Mouse (Mus musculus) stomach, embryonic 15.5 days (tissue): Measurements from ENCODE around the gene Ebf1. TPM values are rescaled to one million over a fixed set of nuclear protein-coding genes. Genes with fewer than 3 reads are reported as not detected.

Experiments used
- ATAC-seq: fragments of 200-750 bp; cut with Nextera tagmentation; 2 replicates; pipeline ENCODE4 v1.8.0; 2017; ENCODE audit warnings: low read depth, moderate number of reproducible peaks, moderate TSS enrichment; ENCODE audit not compliant: insufficient read depth, low FRiP score
- H3K27ac ChIP-seq: fragments of 300-500 bp; sonication (generic); 2 replicates; pipeline ENCODE4 v1.5.1; 2015; ENCODE audit warnings: mild to moderate bottlenecking, inconsistent platforms
- H3K27me3 ChIP-seq: fragments of 300-500 bp; sonication (generic); replicated peaks from 2 replicates; pipeline ENCODE4 v1.6.1; 2015; ENCODE audit warnings: inconsistent platforms
- H3K36me3 ChIP-seq: fragments of 300-500 bp; sonication (generic); 2 replicates; pipeline ENCODE4 v1.6.1; 2015; ENCODE audit warnings: inconsistent platforms
- H3K4me1 ChIP-seq: fragments of 300-500 bp; sonication (generic); 2 replicates; pipeline ENCODE4 v1.6.1; 2015; ENCODE audit warnings: inconsistent platforms
- H3K4me2 ChIP-seq: fragments of 300-500 bp; sonication (generic); 2 replicates; pipeline ENCODE4 v1.6.1; 2015; ENCODE audit warnings: mild to moderate bottlenecking, inconsistent platforms
- H3K4me3 ChIP-seq: fragments of 300-500 bp; sonication (generic); replicated peaks from 2 replicates; pipeline ENCODE4 v1.5.1; 2015; ENCODE audit warnings: inconsistent platforms
- H3K9ac ChIP-seq: fragments of 300-500 bp; sonication (generic); 2 replicates; pipeline ENCODE4 v1.6.1; 2015; ENCODE audit warnings: inconsistent platforms
- H3K9me3 ChIP-seq: fragments of 300-500 bp; sonication (generic); 2 replicates; pipeline ENCODE4 v1.6.1; 2016; ENCODE audit warnings: inconsistent platforms
- WGBS: fragments of 180-500 bp; shearing (Covaris S2); methylation state at CpG from one replicate; pipeline ENCODE4 v1.1.7; 2015; 5-methylcytosine and 5-hydroxymethylcytosine counted together
- polyA plus RNA-seq: library from polyadenylated mRNA; unstranded; fragments of >200 nt; fragmentation: Nextera tagmentation; extraction: Ambion mirVana; gene quantifications from 2 replicates; pipeline ENCODE4 v1.2.1, GENCODE M21; 2015

Ebf1 gene
- polyA plus RNA-seq, 1 experiment from 2014 or later = 12.2 TPM

DNA sequence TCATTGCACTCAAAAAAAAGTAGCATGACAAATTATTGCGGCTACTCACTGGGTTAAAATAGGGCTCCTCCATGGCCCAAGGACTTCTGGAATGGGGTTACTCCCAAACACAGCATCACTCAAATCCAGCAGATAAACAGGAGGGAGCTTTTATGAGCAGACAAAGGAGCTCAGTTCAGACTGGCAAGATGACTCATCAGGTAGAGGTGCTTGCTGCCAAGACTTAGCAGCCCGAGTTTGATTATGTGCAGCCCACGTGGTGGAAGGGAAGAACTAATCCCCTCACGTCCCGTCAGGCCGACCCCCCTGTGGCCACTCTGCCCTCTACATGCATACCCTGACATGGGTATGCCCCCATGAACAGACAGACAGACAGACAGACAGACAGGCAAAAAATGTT, 285.0 kb downstream of the Ebf1 start:
- Histone ChIP-seq H3K27me3 (no peaks in the 10 kb centered on the region), H3K9me3 (no peaks in the 10 kb centered on the region), H3K4me3 (no peak overlapping the region), H3K27ac (no peak overlapping the region), H3K9ac (no peak overlapping the region), H3K4me2 (no peak overlapping the region), H3K4me1 (no peaks in the 10 kb centered on the region), H3K36me3 (no peaks in the 10 kb centered on the region)
- no peak; the same call in 1 of the 2 replicates for ATAC-seq
- 35% methylated on average over 6 of the region's 6 CpGs for WGBS

DNA sequence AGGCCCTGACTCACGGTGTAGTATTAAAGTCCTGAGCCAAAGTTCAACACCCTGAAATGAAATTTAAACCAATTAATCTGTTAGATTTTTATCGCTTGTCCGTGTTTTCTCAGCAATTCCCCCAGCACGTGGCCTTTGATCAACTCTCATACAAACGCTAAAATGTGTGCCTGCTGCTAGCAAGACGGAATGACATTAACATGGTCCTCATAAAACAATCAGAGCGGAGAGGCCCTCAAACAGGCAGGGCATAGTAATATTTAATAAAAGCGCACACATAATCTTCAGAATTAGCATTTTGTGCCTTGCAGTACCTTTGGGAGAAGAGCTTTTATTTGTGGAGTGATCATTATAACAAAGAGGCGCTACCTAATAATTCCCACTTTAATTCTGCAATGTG, 287.0 kb downstream of the Ebf1 start:
- no peak overlapping the region for H3K27ac ChIP-seq
- WGBS = 65% methylated on average over 9 of the region's 9 CpGs

DNA sequence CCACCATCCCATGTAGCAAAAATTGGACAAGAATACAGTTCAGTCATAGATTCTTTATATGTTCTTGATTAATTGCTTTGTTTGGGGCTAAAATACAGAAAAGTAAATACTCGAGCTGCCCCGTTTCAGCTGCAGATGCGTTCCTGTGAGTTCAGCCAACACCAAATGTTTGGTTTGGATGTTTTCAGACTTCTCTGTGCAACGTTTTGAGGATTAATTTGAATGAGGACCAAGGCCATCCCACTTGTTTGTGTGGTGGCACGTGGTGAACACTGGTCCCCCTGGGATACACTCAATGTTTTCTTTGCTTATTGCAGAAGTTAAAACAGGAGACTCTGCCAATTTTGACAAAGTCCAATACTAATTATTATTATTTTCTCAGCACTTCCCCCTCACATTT, 289.3 kb downstream of the Ebf1 start:
- H3K36me3 ChIP-seq = no peaks in the 10 kb centered on the region
- no peak overlapping the region for H3K9ac ChIP-seq
- no peak overlapping the region for H3K4me2 ChIP-seq
- no peak for ATAC-seq
- H3K9me3 ChIP-seq = no peaks in the 10 kb centered on the region
- WGBS = 40% methylated on average over 5 of the region's 5 CpGs
- H3K27me3 ChIP-seq = no peaks in the 10 kb centered on the region
- H3K4me1 ChIP-seq = no peaks in the 10 kb centered on the region
- no peak overlapping the region for H3K4me3 ChIP-seq
- H3K27ac ChIP-seq = no peak overlapping the region

More for the DNA sequence above, 287.0 kb downstream of the Ebf1 start:
- no peak overlapping the region for H3K4me2 ChIP-seq
- no peaks in the 10 kb centered on the region for H3K36me3 ChIP-seq
- ATAC-seq = no peak
- H3K4me1 ChIP-seq = no peaks in the 10 kb centered on the region
- H3K27me3 ChIP-seq = no peaks in the 10 kb centered on the region
- no peak overlapping the region for H3K4me3 ChIP-seq
- H3K9ac ChIP-seq = no peak overlapping the region
- no peaks in the 10 kb centered on the region for H3K9me3 ChIP-seq

DNA sequence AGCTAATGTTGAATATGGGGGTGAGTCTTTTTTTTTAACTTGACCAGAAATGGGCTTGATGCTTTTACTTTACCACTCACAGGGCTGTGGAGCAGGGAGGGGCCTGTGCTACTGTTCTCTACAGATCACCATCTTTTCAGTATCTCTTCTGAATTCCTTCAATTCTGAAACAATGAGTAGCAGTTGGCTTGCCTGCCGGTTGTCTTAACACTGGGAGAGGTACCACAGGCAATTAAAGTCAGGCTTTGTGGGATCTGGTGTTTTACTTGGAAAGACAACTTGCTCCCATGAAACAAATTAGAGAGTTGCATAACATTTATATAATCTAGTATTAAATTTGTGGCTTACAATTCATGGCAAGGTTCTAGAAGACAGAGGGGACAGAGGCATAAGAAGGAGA, 294.6 kb downstream of the Ebf1 start:
- no peak for ATAC-seq
- no peaks in the 10 kb centered on the region for H3K36me3 ChIP-seq
- no peak overlapping the region for H3K4me2 ChIP-seq
- no peaks in the 10 kb centered on the region for H3K9me3 ChIP-seq
- H3K4me1 ChIP-seq = no peaks in the 10 kb centered on the region
- H3K9ac ChIP-seq = no peak overlapping the region
- 66% methylated on average over 1 of the region's 1 CpGs for WGBS
- H3K27ac ChIP-seq = no peak overlapping the region
- H3K4me3 ChIP-seq = no peak overlapping the region
- H3K27me3 ChIP-seq = no peaks in the 10 kb centered on the region

DNA sequence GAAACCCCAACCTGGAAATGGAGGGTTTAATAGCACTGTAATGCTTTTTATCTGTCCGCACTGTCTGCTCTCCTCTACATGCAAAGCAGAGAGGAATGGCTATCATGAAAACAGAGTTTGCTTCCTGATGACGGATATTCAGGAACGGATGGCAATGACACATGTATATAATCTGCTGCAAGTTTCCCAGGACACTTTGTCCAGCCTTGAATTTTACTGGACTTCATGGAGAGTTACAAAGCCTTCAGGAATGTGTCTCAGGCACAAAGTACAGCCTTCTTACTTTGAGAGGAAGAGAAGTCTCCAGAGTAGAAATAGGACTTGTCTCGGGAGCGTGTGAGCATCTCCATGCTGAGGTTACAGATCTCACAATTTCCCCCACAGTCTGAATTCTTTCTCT, 296.7 kb downstream of the Ebf1 start:
- no peaks in the 10 kb centered on the region for H3K36me3 ChIP-seq
- H3K4me2 ChIP-seq = no peak overlapping the region
- no peaks in the 10 kb centered on the region for H3K9me3 ChIP-seq
- H3K27ac ChIP-seq = no peak overlapping the region
- no peak overlapping the region for H3K4me3 ChIP-seq
- H3K9ac ChIP-seq = no peak overlapping the region
- H3K4me1 ChIP-seq = no peaks in the 10 kb centered on the region
- H3K27me3 ChIP-seq = no peaks in the 10 kb centered on the region
- no peak for ATAC-seq
- 68% methylated on average over 5 of the region's 5 CpGs for WGBS

DNA sequence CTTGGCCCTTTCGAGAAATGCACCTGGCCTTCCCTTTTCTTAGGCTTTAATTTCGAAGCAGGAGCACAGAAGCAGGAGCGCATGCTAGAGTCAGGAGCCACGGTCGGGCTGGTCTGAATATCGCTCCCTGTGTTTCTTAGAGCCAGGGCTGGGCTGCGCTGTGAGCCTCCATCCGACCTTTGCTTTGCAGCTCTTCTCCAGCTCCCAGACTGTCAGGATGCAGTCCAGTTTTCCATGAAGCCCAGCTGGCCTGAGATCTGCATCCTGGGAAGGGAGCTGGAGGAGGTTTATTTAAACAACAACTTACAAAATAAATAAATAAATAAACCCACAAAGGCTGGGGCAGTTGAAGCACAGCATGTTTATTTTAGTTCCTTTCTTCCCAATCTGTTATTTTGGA, 299.9 kb downstream of the Ebf1 start:
- H3K4me1 ChIP-seq = no peaks in the 10 kb centered on the region
- no peak overlapping the region for H3K27ac ChIP-seq
- no peaks in the 10 kb centered on the region for H3K9me3 ChIP-seq
- no peak overlapping the region for H3K4me3 ChIP-seq
- 55% methylated on average over 8 of the region's 8 CpGs for WGBS
- no peak for ATAC-seq
- no peak overlapping the region for H3K9ac ChIP-seq
- no peaks in the 10 kb centered on the region for H3K27me3 ChIP-seq
- no peaks in the 10 kb centered on the region for H3K36me3 ChIP-seq
- no peak overlapping the region for H3K4me2 ChIP-seq

DNA sequence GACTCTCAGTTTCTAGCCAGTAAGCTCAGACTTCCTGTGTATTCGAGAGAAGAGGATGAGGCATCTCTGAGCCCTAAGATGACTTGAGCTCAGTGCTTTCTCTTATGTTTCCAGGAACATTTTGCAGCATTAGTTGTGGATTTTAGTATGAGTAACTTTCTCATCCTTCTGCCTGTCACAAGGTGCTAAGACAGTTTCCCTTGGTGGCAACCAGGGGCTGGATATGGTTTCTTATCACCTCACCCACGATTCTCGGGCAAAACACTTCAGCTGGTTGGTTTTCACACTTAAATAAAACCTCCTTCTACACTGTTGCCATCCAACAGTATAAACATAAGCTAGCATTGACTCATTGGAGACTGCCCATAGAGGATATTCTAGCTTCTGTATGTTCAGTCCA, 306.0 kb downstream of the Ebf1 start:
- ATAC-seq = no peak
- 64% methylated on average over 3 of the region's 3 CpGs for WGBS
- H3K4me1 ChIP-seq = no peaks in the 10 kb centered on the region
- H3K36me3 ChIP-seq = no peaks in the 10 kb centered on the region
- no peak overlapping the region for H3K4me3 ChIP-seq
- H3K27me3 ChIP-seq = no peaks in the 10 kb centered on the region
- no peak overlapping the region for H3K27ac ChIP-seq
- H3K9me3 ChIP-seq = no peaks in the 10 kb centered on the region
- H3K4me2 ChIP-seq = no peak overlapping the region
- H3K9ac ChIP-seq = no peak overlapping the region

DNA sequence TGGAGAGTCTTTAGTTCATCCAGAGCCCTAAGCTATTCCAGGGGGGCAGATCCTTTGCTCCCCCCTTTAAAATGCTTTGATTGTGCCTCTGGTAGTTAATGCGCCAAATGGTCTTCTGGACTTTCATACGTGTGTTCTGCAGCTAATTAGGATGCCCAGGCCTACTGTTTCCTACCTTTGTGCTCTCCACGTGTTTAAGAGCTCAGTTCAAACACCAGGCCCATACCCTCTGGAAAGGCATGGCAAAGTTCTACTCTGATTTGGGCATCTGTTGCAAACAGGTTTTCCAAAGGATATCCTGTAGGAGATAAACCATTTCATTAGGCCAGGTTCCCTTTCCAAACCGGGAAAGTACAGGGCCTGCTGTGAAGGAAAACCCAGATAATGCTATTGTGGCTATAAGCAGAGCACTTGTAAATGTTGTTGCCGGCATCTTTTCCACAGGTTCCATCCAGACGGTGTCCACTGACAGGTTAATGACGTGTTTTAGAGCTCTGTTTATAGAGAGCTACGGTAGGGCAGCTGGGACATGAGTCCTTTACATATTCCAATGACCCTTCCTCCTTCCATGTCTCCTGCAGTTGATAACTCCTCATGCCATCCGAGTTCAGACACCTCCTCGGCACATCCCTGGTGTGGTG, 306.9 kb downstream of the Ebf1 start:
- Histone ChIP-seq H3K27ac (no peak overlapping the region), H3K27me3 (no peaks in the 10 kb centered on the region), H3K4me1 (no peaks in the 10 kb centered on the region), H3K9me3 (no peaks in the 10 kb centered on the region), H3K9ac (no peak overlapping the region), H3K4me3 (no peak overlapping the region), H3K4me2 (no peak overlapping the region), H3K36me3 (no peaks in the 10 kb centered on the region)
- WGBS = 68% methylated on average over 10 of the region's 10 CpGs
- ATAC-seq = no peak

DNA sequence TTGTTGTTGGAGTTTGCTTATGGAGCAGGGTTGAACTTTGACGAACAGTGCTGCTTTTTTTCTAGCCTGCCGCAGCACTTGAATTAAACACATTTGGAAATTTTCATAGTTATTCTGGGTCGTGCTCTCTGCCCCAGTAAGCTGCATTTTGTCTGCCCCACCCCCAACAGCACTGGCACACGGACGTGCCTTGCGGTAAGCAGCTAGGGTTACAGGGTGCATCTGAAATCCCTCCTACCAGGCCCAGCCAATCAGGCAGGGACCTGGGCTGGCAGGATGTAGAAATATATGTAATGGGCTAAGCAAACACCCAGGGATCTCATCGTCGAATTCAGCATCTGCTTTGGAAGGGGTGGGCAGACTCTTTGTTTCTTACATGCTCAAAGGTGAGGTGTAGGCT, 307.8 kb downstream of the Ebf1 start:
- no peak for ATAC-seq
- no peaks in the 10 kb centered on the region for H3K36me3 ChIP-seq
- no peak overlapping the region for H3K9ac ChIP-seq
- 33% methylated on average over 8 of the region's 8 CpGs for WGBS
- H3K9me3 ChIP-seq = no peaks in the 10 kb centered on the region
- no peak overlapping the region for H3K4me3 ChIP-seq
- H3K4me2 ChIP-seq = no peak overlapping the region
- H3K27ac ChIP-seq = no peak overlapping the region
- no peaks in the 10 kb centered on the region for H3K4me1 ChIP-seq
- H3K27me3 ChIP-seq = no peaks in the 10 kb centered on the region

DNA sequence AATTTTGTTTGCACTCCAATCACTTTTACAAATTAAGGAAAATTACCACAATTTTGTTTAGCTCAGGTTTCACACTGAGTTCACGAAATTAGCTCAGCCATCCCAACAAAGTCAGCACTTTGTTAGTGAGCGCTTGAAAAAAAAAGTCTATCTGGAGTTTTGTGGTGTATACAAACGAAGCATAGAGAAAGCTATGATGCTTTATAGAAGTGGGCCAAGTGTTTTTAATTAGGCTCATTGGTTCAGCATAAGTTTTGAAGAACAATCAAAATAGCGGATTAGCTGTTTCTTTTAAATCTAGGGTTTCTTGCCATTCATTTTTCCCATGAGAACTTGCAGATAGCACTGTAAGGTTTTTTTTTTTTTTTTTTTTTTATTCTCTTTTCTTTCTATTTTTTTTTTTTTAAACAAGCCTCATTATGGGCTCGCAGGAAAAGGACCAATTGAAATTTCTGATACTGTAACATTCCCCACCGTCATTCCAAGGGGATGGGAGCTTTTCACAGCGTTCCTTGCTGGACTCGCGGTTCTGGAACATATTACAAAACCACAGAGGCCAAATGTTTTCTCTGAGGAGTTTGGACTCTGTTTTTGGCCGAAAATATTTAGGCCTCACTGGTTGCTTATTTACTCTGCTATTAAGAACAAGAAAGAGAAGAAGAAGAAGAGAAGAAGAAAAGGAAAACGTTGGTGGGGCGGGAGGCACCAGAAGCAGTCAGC, 308.8 kb downstream of the Ebf1 start:
- no peak overlapping the region for H3K4me3 ChIP-seq
- H3K9me3 ChIP-seq = no peaks in the 10 kb centered on the region
- H3K4me1 ChIP-seq = no peaks in the 10 kb centered on the region
- no peaks in the 10 kb centered on the region for H3K27me3 ChIP-seq
- H3K4me2 ChIP-seq = no peak overlapping the region
- 88% methylated on average over 12 of the region's 12 CpGs for WGBS
- no peaks in the 10 kb centered on the region for H3K36me3 ChIP-seq
- H3K9ac ChIP-seq = no peak overlapping the region
- ATAC-seq = no peak
- H3K27ac ChIP-seq = no peak overlapping the region

DNA sequence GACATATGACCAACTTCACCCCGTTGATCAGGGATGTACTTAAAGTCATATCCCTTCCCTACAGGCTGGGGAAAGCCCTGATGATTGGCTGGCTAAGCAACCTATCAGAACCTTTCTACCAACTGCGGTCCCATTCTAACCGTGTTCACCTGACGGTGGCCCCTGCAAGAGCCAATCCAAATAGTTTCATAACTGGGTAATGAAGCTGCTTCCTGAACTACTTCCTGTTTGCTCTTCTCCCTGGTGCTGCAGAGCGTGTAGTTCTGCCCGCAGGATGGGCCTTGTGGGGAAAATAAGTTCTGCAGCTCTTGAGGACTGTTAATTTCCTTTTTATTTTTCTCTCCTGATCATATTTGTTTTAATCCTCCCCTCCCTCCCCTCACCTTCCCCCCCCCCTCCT, 311.3 kb downstream of the Ebf1 start:
- Histone ChIP-seq H3K36me3 (no peaks in the 10 kb centered on the region), H3K4me3 (no peak overlapping the region), H3K27me3 (no peaks in the 10 kb centered on the region), H3K9ac (no peak overlapping the region), H3K4me1 (no peaks in the 10 kb centered on the region), H3K4me2 (no peak overlapping the region), H3K27ac (no peak overlapping the region), H3K9me3 (no peaks in the 10 kb centered on the region)
- WGBS = 83% methylated on average over 6 of the region's 6 CpGs
- no peak for ATAC-seq

DNA sequence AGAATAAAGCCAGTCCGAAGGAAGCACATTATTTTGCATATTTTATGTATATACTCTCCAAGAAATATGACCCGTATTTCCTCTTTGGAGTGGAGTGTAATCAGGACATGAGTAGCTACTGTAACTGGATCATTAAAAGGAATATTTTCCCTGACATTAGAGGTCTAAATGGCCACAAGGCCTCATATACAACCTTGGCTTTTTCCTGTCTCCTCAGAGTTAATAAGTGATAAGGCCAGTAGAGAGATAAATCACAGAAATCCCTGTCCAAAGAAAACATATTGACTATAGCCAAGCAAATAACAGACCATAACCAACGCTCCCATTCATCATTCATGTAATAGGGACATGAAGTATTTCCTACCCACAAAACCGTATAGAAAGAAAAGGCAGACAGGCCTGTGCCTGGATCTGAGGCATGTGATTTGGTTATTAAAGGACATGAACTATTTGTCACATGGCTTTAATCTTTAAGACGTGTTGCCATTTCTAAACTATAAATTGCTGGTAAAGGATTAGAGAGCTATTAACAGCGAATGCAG, 315.9 kb downstream of the Ebf1 start:
- Histone ChIP-seq H3K9ac (no peak overlapping the region), H3K9me3 (no peaks in the 10 kb centered on the region), H3K27me3 (no peaks in the 10 kb centered on the region), H3K4me2 (no peak overlapping the region), H3K36me3 (no peaks in the 10 kb centered on the region), H3K4me3 (no peak overlapping the region), H3K4me1 (no peaks in the 10 kb centered on the region), H3K27ac (no peak overlapping the region)
- 61% methylated on average over 6 of the region's 6 CpGs for WGBS
- no peak for ATAC-seq
